Mouse (Mus musculus) megakaryocyte-erythroid progenitor cell, adult 5-6 weeks (primary cell): ENCODE data around the gene Stam2. TPM values are rescaled to one million over a fixed set of nuclear protein-coding genes. Genes with fewer than 3 reads are reported as not detected.

Source experiments
- ATAC-seq: replicated peaks from 2 replicates; pipeline ENCODE4 v1.8.0; 2016; ENCODE audit warnings: mild to moderate bottlenecking, inconsistent platforms; ENCODE audit not compliant: severe bottlenecking, poor library complexity, low FRiP score, low TSS enrichment
- total RNA-seq, 2 experiments: library from RNA; stranded (forward) in 1 of 2; stranded (reverse) in 1 of 2; fragments of 200-1000, 215-1000 nt in 1 of 2; fragments of >200 nt in 1 of 2; fragmentation: Nextera tagmentation in 1 of 2; gene quantifications; 2 replicates each; pipeline ENCODE4 v1.2.3; 2014 to 2017

Gene Stam2
- total RNA-seq, 2 experiments from 2014 or later, result 9.7 to 13.1 TPM

GRCm38 (mm10) chr2:52673172-52673571 is 68.9 kb downstream of the Stam2 start:
- no peak for ATAC-seq

DNA sequence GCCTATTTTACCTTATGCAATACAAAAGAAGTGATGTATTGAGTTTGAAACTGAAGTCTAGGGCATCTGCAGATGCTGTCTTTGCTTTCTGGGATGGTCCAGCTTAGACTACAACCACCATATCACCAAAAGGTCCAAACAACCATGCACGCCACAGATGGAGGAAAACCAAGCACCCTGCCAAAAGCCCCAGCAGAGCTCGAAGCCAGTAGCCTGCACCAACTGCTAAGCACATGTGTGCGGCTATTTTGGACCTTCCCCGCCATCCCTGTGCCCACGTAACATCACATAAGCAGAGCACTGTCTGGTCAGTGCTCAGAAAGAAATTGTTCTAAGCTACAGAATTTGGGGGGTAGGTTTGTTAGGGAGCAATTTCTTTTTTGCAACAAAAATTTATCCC is 71.3 kb downstream of the Stam2 start:
- no peak for ATAC-seq

GRCm38 (mm10) chr2:52668480-52668879 is 73.6 kb downstream of the Stam2 start:
- ATAC-seq, result no peak

GRCm38 (mm10) chr2:52656722-52657121 is 85.4 kb downstream of the Stam2 start:
- no peak for ATAC-seq

DNA sequence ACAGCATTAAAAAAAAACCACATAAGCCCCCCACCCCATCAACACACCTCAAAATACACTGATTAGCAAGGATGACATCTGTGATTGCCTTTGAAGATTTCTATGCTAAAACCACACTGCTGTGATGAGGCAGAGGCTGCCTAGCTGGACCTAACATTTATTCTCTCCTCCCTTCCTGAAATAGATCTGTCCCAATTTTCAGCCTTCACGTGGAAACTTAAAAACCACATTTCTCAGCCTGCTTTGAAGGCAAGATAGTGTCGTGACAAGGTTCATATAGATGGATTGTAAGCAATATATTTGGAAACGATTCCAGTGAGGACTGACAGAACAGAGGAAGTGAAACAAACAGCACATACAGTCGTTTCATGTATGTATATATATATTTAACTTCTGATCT is 87.5 kb downstream of the Stam2 start:
- ATAC-seq, result no peak

- no peak for ATAC-seq
These were observed 90.5 kb downstream of the Stam2 start for GRCm38 (mm10) chr2:52651547-52651946.

DNA sequence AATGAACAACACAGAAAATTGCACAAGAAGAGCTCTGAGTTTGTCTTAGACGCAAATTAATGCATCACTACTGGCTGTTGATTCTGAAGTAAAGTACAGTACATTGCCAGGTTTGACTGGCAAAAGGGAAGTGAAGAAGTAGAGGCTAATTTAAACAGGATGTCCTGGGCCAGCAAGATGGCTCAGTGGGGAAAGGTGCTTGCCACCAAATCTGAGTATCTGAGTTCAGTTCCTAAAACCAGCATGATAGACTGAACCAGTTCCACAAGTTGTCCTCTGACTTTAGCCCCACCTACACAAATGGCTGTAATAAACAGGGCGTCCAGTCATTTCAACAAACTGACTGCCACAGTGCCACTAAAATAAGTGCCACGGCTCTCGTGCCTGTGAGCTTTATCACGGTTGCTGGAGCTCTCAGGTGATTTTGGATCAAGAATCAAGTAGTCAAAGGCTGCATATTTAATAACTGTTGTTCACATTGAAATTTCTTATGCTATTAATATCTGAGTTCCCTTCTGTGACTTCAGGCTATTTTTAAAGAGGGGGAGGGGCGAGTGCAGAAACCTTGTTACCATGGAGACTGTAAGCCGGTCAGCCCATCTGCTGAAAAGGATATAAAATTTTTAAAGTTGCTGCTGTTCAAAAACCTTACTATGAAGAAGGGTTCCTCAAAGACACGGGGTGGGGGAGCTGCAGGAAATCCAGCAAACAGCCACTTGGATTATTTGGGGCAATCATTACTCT is 94.7 kb downstream of the Stam2 start:
- ATAC-seq, result no peak

GRCm38 (mm10) chr2:52643657-52644056 is 98.4 kb downstream of the Stam2 start:
- ATAC-seq, result no peak

Other genes with a start within 250 kb of the Stam2 start
- gene Cacnb4, start 65.5 kb downstream of the Stam2 start, total RNA-seq (2014; fragmentation: Nextera tagmentation), result not detected in 2 replicates
- 0.09 TPM in 1 of 2 replicates, not detected in the other for gene Cacnb4, start 65.5 kb downstream of the Stam2 start, total RNA-seq (2017)
- gene Fmnl2, start 115.6 kb upstream of the Stam2 start, total RNA-seq (2014; fragmentation: Nextera tagmentation), result 0.35 TPM in 1 of 2 replicates, not detected in the other
- gene Fmnl2, start 115.6 kb upstream of the Stam2 start, total RNA-seq (2017), result 0.70 and 0.76 TPM in 2 replicates